Mouse (Mus musculus): ENCODE measurements at regions not wholly inside any gene's neighbourhood (a gene's known extent, or its start where the extent isn't known, plus 50 kb on each side); places are given as distances from the start of the nearest gene placed in this dataset.

- H3K27me3 ChIP-seq: no peaks in the 10 kb centered on the region
- no peak overlapping the region for H3K27ac ChIP-seq
- no peak overlapping the region for H3K4me2 ChIP-seq
- peaks cover 21% of the 10 kb centered on the region for H3K4me1 ChIP-seq
- no peaks in the 10 kb centered on the region for H3K36me3 ChIP-seq
- no peaks in the 10 kb centered on the region for H3K9me3 ChIP-seq
- WGBS: 76% methylated on average over 6 of the region's 6 CpGs
- no peak overlapping the region for H3K9ac ChIP-seq
- no peak for ATAC-seq (ENCODE audit: insufficient number of reproducible peaks, insufficient read depth, low FRiP score, low TSS enrichment, low read depth)
- no peak overlapping the region for H3K4me3 ChIP-seq
These were observed 217.5 kb downstream of the Mex3b start for GRCm38 (mm10) chr7:83084496-83085082.

DNA sequence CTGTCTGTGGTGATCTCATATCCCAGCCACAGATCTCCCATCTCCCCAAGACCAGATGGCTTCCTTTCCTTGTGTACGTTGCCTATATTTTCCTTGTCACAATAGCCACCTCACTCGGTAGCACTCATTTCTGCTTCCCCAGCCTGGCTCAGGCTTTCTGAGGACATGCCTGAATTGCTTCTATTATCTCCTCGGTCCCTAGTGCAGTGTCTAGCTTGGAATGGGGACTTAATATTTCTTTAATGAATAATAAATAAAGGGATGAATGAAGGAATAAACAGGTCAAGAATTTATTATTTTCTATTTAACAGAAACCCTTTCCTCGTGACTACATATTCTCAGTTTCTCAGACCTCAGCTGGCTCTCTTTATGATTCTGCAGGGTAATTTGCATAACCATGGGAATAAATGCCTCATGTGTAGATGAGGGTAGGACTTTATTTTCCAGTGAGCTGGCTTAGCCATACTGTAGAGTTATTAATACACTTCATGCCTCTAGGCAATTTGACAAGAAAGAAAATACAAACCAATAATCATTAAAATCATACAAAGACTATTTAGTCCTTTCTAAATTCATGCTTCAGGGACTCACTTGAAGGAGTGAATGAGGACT, 218.5 kb downstream of the Mex3b start:
- Histone ChIP-seq H3K36me3 (no peaks in the 10 kb centered on the region), H3K9me3 (no peaks in the 10 kb centered on the region), H3K27ac (no peak overlapping the region), H3K4me3 (no peak overlapping the region), H3K9ac (no peak overlapping the region), H3K4me1 (peaks cover 26% of the 10 kb centered on the region), H3K27me3 (no peaks in the 10 kb centered on the region), H3K4me2 (no peak overlapping the region)
- WGBS: 62% methylated on average over 4 of the region's 4 CpGs
- no peak for ATAC-seq (ENCODE audit: insufficient number of reproducible peaks, insufficient read depth, low FRiP score, low TSS enrichment, low read depth)

- Histone ChIP-seq H3K36me3 (no peaks in the 10 kb centered on the region), H3K9ac (no peak overlapping the region), H3K4me1 (peaks cover 26% of the 10 kb centered on the region), H3K4me2 (no peak overlapping the region), H3K27ac (no peak overlapping the region), H3K27me3 (no peaks in the 10 kb centered on the region), H3K9me3 (no peaks in the 10 kb centered on the region), H3K4me3 (no peak overlapping the region)
- WGBS: 61% methylated on average over 4 of the region's 4 CpGs
- ATAC-seq (ENCODE audit: insufficient number of reproducible peaks, insufficient read depth, low FRiP score, low TSS enrichment, low read depth): no peak
These were observed 220.3 kb downstream of the Mex3b start for GRCm38 (mm10) chr7:83087408-83087807.

DNA sequence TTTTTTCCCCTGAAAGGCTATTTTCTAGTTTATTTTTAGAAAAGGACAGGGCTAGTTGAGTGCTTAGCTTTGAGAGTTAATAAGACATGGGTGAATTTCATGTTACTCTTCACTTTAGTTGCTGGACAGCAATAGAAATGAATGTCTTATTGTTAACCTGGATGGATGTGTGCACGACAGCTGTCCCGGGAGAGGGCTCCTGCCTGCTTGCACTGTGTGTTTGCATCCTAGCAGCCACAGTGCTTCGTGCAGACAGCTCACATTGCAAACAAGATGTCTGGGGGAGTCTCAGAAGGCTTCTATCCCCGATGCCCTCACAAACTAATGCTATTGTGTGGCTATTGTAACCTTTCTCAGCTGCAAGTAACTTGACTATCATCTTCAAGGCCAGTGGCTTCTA, 221.0 kb downstream of the Mex3b start:
- Histone ChIP-seq H3K27me3 (no peaks in the 10 kb centered on the region), H3K4me1 (peaks cover 26% of the 10 kb centered on the region), H3K9ac (no peak overlapping the region), H3K36me3 (no peaks in the 10 kb centered on the region), H3K9me3 (no peaks in the 10 kb centered on the region), H3K27ac (no peak overlapping the region), H3K4me3 (no peak overlapping the region), H3K4me2 (no peak overlapping the region)
- ATAC-seq (ENCODE audit: insufficient number of reproducible peaks, insufficient read depth, low FRiP score, low TSS enrichment, low read depth): no peak
- WGBS: 27% methylated on average over 4 of the region's 4 CpGs

DNA sequence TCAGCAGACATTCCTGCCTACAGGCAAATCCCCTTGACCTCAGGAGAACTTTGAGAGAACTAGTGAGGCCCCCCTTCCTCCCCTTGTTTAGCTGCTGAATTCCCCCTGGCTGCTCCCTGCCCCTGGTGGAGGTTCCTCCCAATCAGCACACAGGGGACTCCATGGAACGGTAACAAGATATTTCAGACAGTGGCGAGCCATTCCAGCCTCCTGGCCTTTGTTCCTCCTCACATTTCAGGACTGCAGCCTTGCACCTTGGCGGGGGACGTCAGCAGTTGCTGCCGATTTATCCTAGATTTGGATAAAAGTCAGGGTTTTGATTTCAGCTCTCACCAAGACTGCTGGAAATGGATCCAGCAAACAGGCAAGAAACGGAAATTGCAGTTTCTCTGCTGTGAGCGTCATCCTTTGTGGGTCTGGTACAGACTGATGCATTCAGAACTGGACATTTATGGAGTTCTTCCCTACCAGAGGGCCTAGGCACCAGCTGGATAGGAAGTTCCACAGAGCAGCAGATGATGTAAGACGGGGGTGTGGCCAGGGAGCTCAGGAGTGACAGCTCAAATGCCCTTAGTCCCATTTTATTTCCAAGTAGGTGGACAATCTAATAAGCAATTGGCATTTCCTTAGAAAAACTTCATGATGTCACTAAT, 222.3 kb downstream of the Mex3b start:
- Histone ChIP-seq H3K4me1 (peaks cover 31% of the 10 kb centered on the region), H3K27me3 (no peaks in the 10 kb centered on the region), H3K4me3 (no peak overlapping the region), H3K27ac (peak overlapping the region; percentile 83), H3K9me3 (no peaks in the 10 kb centered on the region), H3K36me3 (no peaks in the 10 kb centered on the region), H3K4me2 (peak overlapping the region; percentile 46), H3K9ac (0 out of 2 replicates have a peak overlapping the region, but pooled peaks have one; percentile 16)
- 9% methylated on average over 8 of the region's 8 CpGs for WGBS
- ATAC-seq (ENCODE audit: insufficient number of reproducible peaks, insufficient read depth, low FRiP score, low TSS enrichment, low read depth): peak; percentile 41; the same call in 1 of the 2 replicates

GRCm38 (mm10) chr7:83093923-83094355, 226.8 kb downstream of the Mex3b start:
- Histone ChIP-seq H3K4me1 (peaks cover 22% of the 10 kb centered on the region), H3K4me3 (no peak overlapping the region), H3K9me3 (no peaks in the 10 kb centered on the region), H3K27ac (no peak overlapping the region), H3K4me2 (no peak overlapping the region), H3K27me3 (no peaks in the 10 kb centered on the region), H3K9ac (no peak overlapping the region), H3K36me3 (no peaks in the 10 kb centered on the region)
- 57% methylated on average over 8 of the region's 8 CpGs for WGBS
- ATAC-seq (ENCODE audit: insufficient number of reproducible peaks, insufficient read depth, low FRiP score, low TSS enrichment, low read depth): no peak

DNA sequence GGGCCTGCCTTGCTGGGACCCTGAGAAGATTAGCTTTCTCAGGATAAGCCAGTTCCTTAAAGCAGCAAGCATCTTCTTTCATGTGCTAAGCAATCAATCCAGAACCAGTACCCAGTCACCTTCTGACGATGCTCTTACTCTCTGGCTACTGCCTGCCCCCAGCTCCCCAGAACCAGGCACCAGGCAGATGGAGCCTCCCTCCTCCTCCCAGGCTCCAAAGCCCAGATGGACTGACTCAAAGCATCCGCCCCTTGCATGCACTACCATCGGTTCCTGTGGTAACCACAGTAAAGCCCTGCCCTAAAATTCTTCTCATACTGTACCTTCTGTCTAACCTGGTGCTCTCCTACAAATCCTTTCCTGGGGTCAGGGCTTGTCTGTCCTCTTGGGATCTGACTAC, 227.8 kb downstream of the Mex3b start:
- ATAC-seq (ENCODE audit: insufficient number of reproducible peaks, insufficient read depth, low FRiP score, low TSS enrichment, low read depth): no peak
- H3K4me1 ChIP-seq: peaks cover 13% of the 10 kb centered on the region; the same call in 1 of the 2 replicates
- H3K27ac ChIP-seq: no peak overlapping the region
- H3K4me2 ChIP-seq: no peak overlapping the region
- H3K9ac ChIP-seq: no peak overlapping the region
- H3K4me3 ChIP-seq: no peak overlapping the region
- no peaks in the 10 kb centered on the region for H3K9me3 ChIP-seq
- 53% methylated on average over 3 of the region's 3 CpGs for WGBS
- H3K27me3 ChIP-seq: no peaks in the 10 kb centered on the region
- no peaks in the 10 kb centered on the region for H3K36me3 ChIP-seq

- 92% methylated on average over 3 of the region's 3 CpGs for WGBS
- Histone ChIP-seq H3K4me1 (peaks cover 11% of the 10 kb centered on the region; the same call in 1 of the 2 replicates), H3K4me2 (no peak overlapping the region), H3K36me3 (no peaks in the 10 kb centered on the region), H3K9me3 (no peaks in the 10 kb centered on the region), H3K9ac (no peak overlapping the region), H3K27me3 (no peaks in the 10 kb centered on the region), H3K27ac (no peak overlapping the region), H3K4me3 (no peak overlapping the region)
- ATAC-seq (ENCODE audit: insufficient number of reproducible peaks, insufficient read depth, low FRiP score, low TSS enrichment, low read depth): no peak
These were observed 228.5 kb downstream of the Mex3b start for GRCm38 (mm10) chr7:83095593-83095992.

- 67% methylated on average over 1 of the region's 1 CpGs for WGBS
- Histone ChIP-seq H3K27ac (no peak overlapping the region), H3K4me2 (no peak overlapping the region), H3K27me3 (no peaks in the 10 kb centered on the region), H3K4me1 (no peaks in the 10 kb centered on the region), H3K4me3 (no peak overlapping the region), H3K9me3 (no peaks in the 10 kb centered on the region), H3K9ac (no peak overlapping the region), H3K36me3 (no peaks in the 10 kb centered on the region)
- ATAC-seq (ENCODE audit: insufficient number of reproducible peaks, insufficient read depth, low FRiP score, low TSS enrichment, low read depth): no peak
These were observed 237.3 kb downstream of the Mex3b start for GRCm38 (mm10) chr7:83104426-83104825.

DNA sequence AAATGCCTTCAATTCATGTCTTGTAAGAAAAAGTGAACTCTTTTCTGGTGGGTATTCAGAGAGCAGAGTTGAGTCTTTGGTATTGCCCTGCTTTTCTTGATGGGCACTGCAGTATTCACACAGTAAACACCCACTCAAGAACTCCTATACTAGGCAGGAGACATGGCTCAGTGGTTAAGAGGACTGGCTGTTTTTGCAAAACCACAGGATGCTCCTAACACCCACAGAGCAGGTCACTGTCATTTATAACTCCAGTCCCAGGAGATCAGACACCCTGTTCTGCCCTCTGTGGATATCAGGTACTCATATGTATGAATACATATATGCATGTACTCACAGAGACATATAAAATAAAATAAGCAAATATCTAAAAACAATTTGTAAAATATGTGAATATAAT, 238.5 kb downstream of the Mex3b start:
- Histone ChIP-seq H3K4me3 (no peak overlapping the region), H3K9ac (no peak overlapping the region), H3K36me3 (no peaks in the 10 kb centered on the region), H3K27ac (no peak overlapping the region), H3K4me1 (no peaks in the 10 kb centered on the region), H3K4me2 (no peak overlapping the region), H3K27me3 (no peaks in the 10 kb centered on the region), H3K9me3 (no peaks in the 10 kb centered on the region)
- no peak for ATAC-seq (ENCODE audit: insufficient number of reproducible peaks, insufficient read depth, low FRiP score, low TSS enrichment, low read depth)

GRCm38 (mm10) chr7:83111217-83111823, 244.2 kb downstream of the Mex3b start:
- Histone ChIP-seq H3K4me3 (no peak overlapping the region), H3K9me3 (no peaks in the 10 kb centered on the region), H3K27me3 (no peaks in the 10 kb centered on the region), H3K4me1 (0 out of 2 replicates have a peak, but pooled peaks cover 2% of the 10 kb centered on the region), H3K36me3 (no peaks in the 10 kb centered on the region), H3K9ac (no peak overlapping the region), H3K27ac (no peak overlapping the region), H3K4me2 (no peak overlapping the region)
- ATAC-seq (ENCODE audit: insufficient number of reproducible peaks, insufficient read depth, low FRiP score, low TSS enrichment, low read depth): no peak
- WGBS: 53% methylated on average over 6 of the region's 6 CpGs

- H3K27me3 ChIP-seq: no peaks in the 10 kb centered on the region
- 79% methylated on average over 1 of the region's 1 CpGs for WGBS
- no peaks in the 10 kb centered on the region for H3K9me3 ChIP-seq
- H3K4me3 ChIP-seq: no peak overlapping the region
- H3K4me2 ChIP-seq: no peak overlapping the region
- no peak overlapping the region for H3K9ac ChIP-seq
- no peak overlapping the region for H3K27ac ChIP-seq
- H3K4me1 ChIP-seq: 0 out of 2 replicates have a peak, but pooled peaks cover 2% of the 10 kb centered on the region
- H3K36me3 ChIP-seq: no peaks in the 10 kb centered on the region
- no peak for ATAC-seq (ENCODE audit: insufficient number of reproducible peaks, insufficient read depth, low FRiP score, low TSS enrichment, low read depth)
These were observed 249.4 kb downstream of the Mex3b start for GRCm38 (mm10) chr7:83116487-83116886.
